Mouse (Mus musculus): ENCODE data around the gene Lingo4.

GRCm38 (mm10) chr3:94372641-94373040 is 25.7 kb upstream of the Lingo4 start, which contains the start of gene Rorc:
- TF ChIP-seq POLR2A (IDR thresholded peaks at IDR 0.05; ENCODE audit: insufficient read depth, low read depth, low read length) (peak; percentile 38; the same call in 1 of the 2 replicates), CTCF (IDR thresholded peaks at IDR 0.05) (no peak), EP300 (IDR thresholded peaks at IDR 0.05; ENCODE audit: insufficient read depth, low read depth, low read length) (no peak)
